Mouse (Mus musculus): ENCODE measurements around the gene Gm11099. TPM values are rescaled to one million over a fixed set of nuclear protein-coding genes. Genes with fewer than 3 reads are reported as not detected.

Gm11099 gene
- polyA plus RNA-seq, 2 experiments: not detected

- 66% methylated on average over 14 of the region's 14 CpGs for WGBS
- Histone ChIP-seq H3K36me3 (ENCODE audit: control insufficient read depth, insufficient read depth, low read length) (no peaks in the 10 kb centered on the region), H3K9ac (ENCODE audit: low read depth, low read length, severe bottlenecking) (no peak overlapping the region), H3K4me1 (ENCODE audit: control insufficient read depth, insufficient read depth, low read length) (0 out of 2 replicates have a peak, but pooled peaks cover 3% of the 10 kb centered on the region), H3K9me3 (ENCODE audit: control insufficient read depth, low read length) (no peaks in the 10 kb centered on the region), H3K4me2 (replicated peaks; ENCODE audit: low read depth, low read length, severe bottlenecking) (no peak overlapping the region), H3K4me3 (replicated peaks; ENCODE audit: low read length) (no peak overlapping the region), H3K27me3 (ENCODE audit: control insufficient read depth, insufficient read depth, low read length) (no peaks in the 10 kb centered on the region), H3K27ac (replicated peaks; ENCODE audit: low read depth, low read length) (no peak overlapping the region)
- no peak for ATAC-seq (ENCODE audit: low FRiP score, low read depth)
- no peak for TF ChIP-seq POLR2A (IDR thresholded peaks at IDR 0.05; ENCODE audit: borderline replicate concordance, extremely low read depth, insufficient read depth, insufficient read length)
- DNase-seq (ENCODE audit: low spot score): no peak
Measured at GRCm38 (mm10) chr2:58906814-58907516, 47.7 kb downstream of the Gm11099 start.

DNA sequence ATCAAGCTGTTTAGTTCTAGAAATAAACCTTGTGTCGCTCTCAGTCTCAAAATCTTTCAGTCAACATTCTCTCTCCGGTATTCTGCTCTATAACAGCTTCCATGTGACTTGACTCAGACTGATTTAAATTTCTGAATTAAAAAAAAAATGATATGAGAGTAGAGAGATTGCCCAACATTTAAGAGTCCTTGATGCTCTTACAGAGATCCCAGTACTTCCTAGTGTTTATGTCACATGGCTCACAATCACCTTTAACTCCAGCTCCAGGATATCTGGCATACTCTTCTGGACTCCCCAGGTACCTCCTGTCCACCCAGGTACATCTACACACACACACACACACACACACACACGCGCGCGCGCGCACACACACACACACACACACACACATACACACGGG, 53.1 kb downstream of the Gm11099 start:
- H3K27me3 ChIP-seq (ENCODE audit: control insufficient read depth, insufficient read depth, low read length): no peaks in the 10 kb centered on the region
- TF ChIP-seq POLR2A (IDR thresholded peaks at IDR 0.05; ENCODE audit: borderline replicate concordance, extremely low read depth, insufficient read depth, insufficient read length): no peak
- no peak overlapping the region for H3K4me2 ChIP-seq (replicated peaks; ENCODE audit: low read depth, low read length, severe bottlenecking)
- no peaks in the 10 kb centered on the region for H3K9me3 ChIP-seq (ENCODE audit: control insufficient read depth, low read length)
- no peaks in the 10 kb centered on the region for H3K36me3 ChIP-seq (ENCODE audit: control insufficient read depth, insufficient read depth, low read length)
- no peak overlapping the region for H3K27ac ChIP-seq (replicated peaks; ENCODE audit: low read depth, low read length)
- no peak overlapping the region for H3K4me3 ChIP-seq (replicated peaks; ENCODE audit: low read length)
- no peak overlapping the region for H3K9ac ChIP-seq (ENCODE audit: low read depth, low read length, severe bottlenecking)
- no peak for DNase-seq (ENCODE audit: low spot score)
- 94% methylated on average over 8 of the region's 9 CpGs for WGBS
- H3K4me1 ChIP-seq (ENCODE audit: control insufficient read depth, insufficient read depth, low read length): no peaks in the 10 kb centered on the region
- no peak for ATAC-seq (ENCODE audit: low FRiP score, low read depth)

GRCm38 (mm10) chr2:58918351-58918750, 59.1 kb downstream of the Gm11099 start:
- no peak overlapping the region for H3K4me2 ChIP-seq (replicated peaks; ENCODE audit: low read depth, low read length, severe bottlenecking)
- H3K27me3 ChIP-seq (ENCODE audit: control insufficient read depth, insufficient read depth, low read length): no peaks in the 10 kb centered on the region
- 40% methylated on average over 4 of the region's 4 CpGs for WGBS
- H3K4me1 ChIP-seq (ENCODE audit: control insufficient read depth, insufficient read depth, low read length): no peaks in the 10 kb centered on the region
- H3K9me3 ChIP-seq (ENCODE audit: control insufficient read depth, low read length): no peaks in the 10 kb centered on the region
- no peak for DNase-seq (ENCODE audit: low spot score)
- ATAC-seq (ENCODE audit: low FRiP score, low read depth): no peak
- H3K9ac ChIP-seq (ENCODE audit: low read depth, low read length, severe bottlenecking): no peak overlapping the region
- no peak overlapping the region for H3K4me3 ChIP-seq (replicated peaks; ENCODE audit: low read length)
- no peak overlapping the region for H3K27ac ChIP-seq (replicated peaks; ENCODE audit: low read depth, low read length)
- no peaks in the 10 kb centered on the region for H3K36me3 ChIP-seq (ENCODE audit: control insufficient read depth, insufficient read depth, low read length)
- TF ChIP-seq POLR2A (IDR thresholded peaks at IDR 0.05; ENCODE audit: borderline replicate concordance, extremely low read depth, insufficient read depth, insufficient read length): no peak

DNA sequence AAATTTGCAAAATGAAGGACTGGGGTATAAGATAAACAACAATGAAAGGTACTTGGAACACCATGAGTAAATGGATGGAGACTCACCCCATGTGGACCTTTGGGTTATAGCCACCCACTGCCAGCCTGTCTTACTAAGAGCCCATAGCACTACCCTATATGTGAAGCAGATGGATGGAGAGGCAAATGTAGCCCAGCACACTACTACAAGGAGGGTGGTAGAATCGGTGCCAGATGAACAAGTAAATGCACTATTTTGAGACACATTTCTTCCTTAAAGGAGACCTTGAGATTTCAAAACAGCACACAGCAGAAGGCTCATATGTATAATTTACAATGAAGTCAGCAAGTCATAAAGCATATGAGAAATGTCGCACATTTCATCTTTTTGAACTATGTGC, 66.3 kb downstream of the Gm11099 start:
- TF ChIP-seq POLR2A (IDR thresholded peaks at IDR 0.05; ENCODE audit: borderline replicate concordance, extremely low read depth, insufficient read depth, insufficient read length): no peak
- Histone ChIP-seq H3K27me3 (ENCODE audit: control insufficient read depth, insufficient read depth, low read length) (no peaks in the 10 kb centered on the region), H3K4me2 (replicated peaks; ENCODE audit: low read depth, low read length, severe bottlenecking) (no peak overlapping the region), H3K9me3 (ENCODE audit: control insufficient read depth, low read length) (0 out of 2 replicates have a peak, but pooled peaks cover 3% of the 10 kb centered on the region), H3K4me1 (ENCODE audit: control insufficient read depth, insufficient read depth, low read length) (no peaks in the 10 kb centered on the region), H3K9ac (ENCODE audit: low read depth, low read length, severe bottlenecking) (no peak overlapping the region), H3K27ac (replicated peaks; ENCODE audit: low read depth, low read length) (no peak overlapping the region), H3K36me3 (ENCODE audit: control insufficient read depth, insufficient read depth, low read length) (no peaks in the 10 kb centered on the region), H3K4me3 (replicated peaks; ENCODE audit: low read length) (no peak overlapping the region)
- WGBS: 70% methylated on average over 2 of the region's 2 CpGs
- no peak for ATAC-seq (ENCODE audit: low FRiP score, low read depth)
- no peak for DNase-seq (ENCODE audit: low spot score)

DNA sequence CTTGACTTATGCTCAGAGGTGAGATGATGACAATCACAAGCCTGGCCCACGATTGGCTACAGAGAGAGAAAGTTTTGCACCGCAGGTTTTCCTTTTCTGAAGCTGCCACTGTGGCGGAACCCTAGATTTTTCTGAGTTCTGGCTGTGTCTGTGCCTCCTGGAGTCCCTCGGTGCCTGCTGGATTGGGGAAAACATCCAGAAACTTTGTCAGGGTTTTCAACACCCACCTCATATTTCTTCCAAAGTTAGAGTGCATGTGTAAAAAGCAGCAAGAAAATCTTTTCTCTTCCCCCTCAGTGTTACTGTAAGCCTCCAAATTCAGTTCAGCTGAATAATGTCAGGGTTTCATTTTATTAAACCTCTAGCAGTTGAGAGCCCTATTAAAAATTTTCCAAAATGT, 82.1 kb downstream of the Gm11099 start:
- Histone ChIP-seq H3K36me3 (ENCODE audit: control insufficient read depth, insufficient read depth, low read length) (no peaks in the 10 kb centered on the region), H3K9me3 (ENCODE audit: control insufficient read depth, low read length) (no peaks in the 10 kb centered on the region), H3K27me3 (ENCODE audit: control insufficient read depth, insufficient read depth, low read length) (no peaks in the 10 kb centered on the region), H3K4me3 (replicated peaks; ENCODE audit: low read length) (no peak overlapping the region), H3K4me2 (replicated peaks; ENCODE audit: low read depth, low read length, severe bottlenecking) (no peak overlapping the region), H3K27ac (replicated peaks; ENCODE audit: low read depth, low read length) (no peak overlapping the region; the same call in 1 of the 2 replicates), H3K4me1 (ENCODE audit: control insufficient read depth, insufficient read depth, low read length) (no peaks in the 10 kb centered on the region), H3K9ac (ENCODE audit: low read depth, low read length, severe bottlenecking) (no peak overlapping the region)
- TF ChIP-seq POLR2A (IDR thresholded peaks at IDR 0.05; ENCODE audit: borderline replicate concordance, extremely low read depth, insufficient read depth, insufficient read length): no peak
- ATAC-seq (ENCODE audit: low FRiP score, low read depth): no peak
- no peak for DNase-seq (ENCODE audit: low spot score)
- 81% methylated on average over 4 of the region's 4 CpGs for WGBS
